Mouse (Mus musculus) heart, embryonic 12.5 days (tissue): Measurements from ENCODE around the gene Mpp2. TPM values are rescaled to one million over a fixed set of nuclear protein-coding genes. Genes with fewer than 3 reads are reported as not detected.

Source experiments
- ATAC-seq: fragments of 200-750 bp; cut with Nextera tagmentation; 2 replicates; pipeline ENCODE4 v1.8.0; 2017; ENCODE audit warnings: moderate TSS enrichment, moderate library complexity; ENCODE audit not compliant: insufficient number of reproducible peaks, low FRiP score
- H3K27ac ChIP-seq: fragments of 300-500 bp; sonication (generic); 2 replicates; pipeline ENCODE4 v1.5.1; 2016; ENCODE audit warnings: mild to moderate bottlenecking, moderate library complexity; ENCODE audit not compliant: poor library complexity, severe bottlenecking
- H3K27me3 ChIP-seq: fragments of 300-500 bp; sonication (generic); replicated peaks from 2 replicates; pipeline ENCODE4 v1.6.1; 2016; ENCODE audit warnings: mild to moderate bottlenecking, moderate library complexity
- H3K36me3 ChIP-seq: fragments of 300-500 bp; sonication (generic); 2 replicates; pipeline ENCODE4 v1.6.1; 2016; ENCODE audit warnings: mild to moderate bottlenecking, moderate library complexity
- H3K4me1 ChIP-seq: fragments of 300-500 bp; sonication (generic); replicated peaks from 2 replicates; pipeline ENCODE4 v1.6.1; 2016; ENCODE audit warnings: mild to moderate bottlenecking
- H3K4me2 ChIP-seq: fragments of 300-500 bp; sonication (generic); 2 replicates; pipeline ENCODE4 v1.6.1; 2016; ENCODE audit warnings: mild to moderate bottlenecking, moderate library complexity
- H3K4me3 ChIP-seq: fragments of 300-500 bp; sonication (generic); 2 replicates; pipeline ENCODE4 v1.5.1; 2016; ENCODE audit warnings: mild to moderate bottlenecking
- H3K9ac ChIP-seq: fragments of 300-500 bp; sonication (generic); 2 replicates; pipeline ENCODE4 v1.6.1; 2016; ENCODE audit warnings: mild to moderate bottlenecking, moderate library complexity
- H3K9me3 ChIP-seq: fragments of 300-500 bp; sonication (generic); replicated peaks from 2 replicates; pipeline ENCODE4 v1.6.1; 2016; ENCODE audit warnings: mild to moderate bottlenecking, moderate library complexity
- WGBS: fragments of 180-500 bp; shearing (Covaris S2); methylation state at CpG from one replicate; pipeline ENCODE4 v1.1.7; 2016; 5-methylcytosine and 5-hydroxymethylcytosine counted together
- polyA plus RNA-seq: library from polyadenylated mRNA; unstranded; fragments of >200 nt; fragmentation: Nextera tagmentation; extraction: Ambion mirVana; gene quantifications from 2 replicates; pipeline ENCODE4 v1.2.1, GENCODE M21; 2016

Gene Mpp2
- polyA plus RNA-seq, 1 experiment from 2014 or later, result 15.4 TPM

DNA sequence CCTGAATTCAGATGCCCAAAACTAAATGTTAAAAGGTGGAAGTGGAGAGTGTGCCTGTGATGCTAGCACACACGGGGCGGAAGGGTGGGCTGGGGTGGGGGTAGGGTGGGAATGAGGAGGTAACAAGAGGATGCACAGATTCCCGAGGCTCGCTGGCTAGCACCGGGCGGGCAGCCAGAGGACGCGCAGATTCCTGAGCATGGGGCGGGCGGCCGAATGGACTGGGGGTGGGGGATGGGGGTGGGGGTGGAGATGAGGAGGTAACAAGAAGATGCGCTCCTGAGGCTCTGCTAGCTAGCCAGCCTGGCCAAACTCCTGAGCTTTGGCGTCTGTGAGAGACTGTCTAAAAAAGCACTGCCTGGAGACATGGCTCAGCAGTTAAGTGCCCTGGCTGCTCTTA is 17.9 kb downstream of the Mpp2 start:
- Histone ChIP-seq H3K36me3 (peaks cover 12% of the 10 kb centered on the region; the same call in 1 of the 2 replicates), H3K27me3 (no peaks in the 10 kb centered on the region), H3K4me2 (peak overlapping the region; percentile 64), H3K9me3 (no peaks in the 10 kb centered on the region), H3K9ac (peak overlapping the region; percentile 58; the same call in 1 of the 2 replicates), H3K27ac (no peak overlapping the region), H3K4me1 (peaks cover 7% of the 10 kb centered on the region), H3K4me3 (peak overlapping the region; percentile 12; the same call in 1 of the 2 replicates)
- WGBS, result 2% methylated on average over 13 of the region's 13 CpGs
- ATAC-seq, result 0 out of 2 replicates have a peak, but pooled peaks have one; percentile 33

GRCm38 (mm10) chr11:102069633-102070032 is 18.7 kb downstream of the Mpp2 start:
- Histone ChIP-seq H3K9ac (no peak overlapping the region), H3K9me3 (no peaks in the 10 kb centered on the region), H3K27me3 (no peaks in the 10 kb centered on the region), H3K27ac (no peak overlapping the region), H3K4me3 (no peak overlapping the region), H3K36me3 (peaks cover 11% of the 10 kb centered on the region; the same call in 1 of the 2 replicates), H3K4me2 (no peak overlapping the region), H3K4me1 (peaks cover 7% of the 10 kb centered on the region)
- ATAC-seq, result no peak
- WGBS, result 56% methylated on average over 11 of the region's 11 CpGs

- WGBS, result 33% methylated on average over 2 of the region's 2 CpGs
Observed at GRCm38 (mm10) chr11:102068969-102069368, 19.3 kb downstream of the Mpp2 start.

GRCm38 (mm10) chr11:102063076-102063475 is 25.2 kb downstream of the Mpp2 start:
- WGBS, result 68% methylated on average over 13 of the region's 13 CpGs

More at GRCm38 (mm10) chr11:102068969-102069368, 19.3 kb downstream of the Mpp2 start:
- no peak overlapping the region for H3K9ac ChIP-seq
- no peak overlapping the region for H3K27ac ChIP-seq
- ATAC-seq, result no peak
- H3K27me3 ChIP-seq, result no peaks in the 10 kb centered on the region
- no peak overlapping the region for H3K4me2 ChIP-seq
- H3K4me1 ChIP-seq, result peaks cover 7% of the 10 kb centered on the region
- H3K4me3 ChIP-seq, result no peak overlapping the region
- no peaks in the 10 kb centered on the region for H3K9me3 ChIP-seq
- peaks cover 11% of the 10 kb centered on the region for H3K36me3 ChIP-seq

DNA sequence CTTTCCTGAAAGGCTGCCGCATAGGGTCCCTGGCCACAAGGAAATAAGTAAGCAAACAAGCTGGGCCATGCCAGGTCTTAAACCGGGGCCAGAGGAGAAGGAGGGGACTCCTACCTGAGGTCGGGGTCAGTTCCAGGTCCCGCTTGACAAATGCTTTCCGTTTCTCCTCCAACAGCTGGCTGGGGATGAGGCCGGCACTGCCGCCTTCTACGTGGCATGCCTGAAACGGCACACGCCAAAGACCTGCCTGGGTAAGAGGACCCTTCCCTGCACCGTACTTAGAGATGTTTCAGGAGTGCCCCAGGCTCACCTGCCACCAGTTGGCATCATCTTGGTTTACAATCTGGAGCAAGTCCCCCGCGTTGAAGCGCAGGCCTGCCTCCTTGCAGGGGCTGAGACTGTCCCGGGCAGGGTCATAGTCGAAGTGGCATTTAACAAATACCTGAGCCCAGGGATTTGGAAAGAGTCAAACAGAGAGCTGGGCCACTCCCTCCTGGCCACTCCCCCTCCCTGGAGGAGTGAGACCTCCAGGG is 26.3 kb downstream of the Mpp2 start:
- peaks cover 8% of the 10 kb centered on the region; the same call in 1 of the 2 replicates for H3K4me1 ChIP-seq
- no peak for ATAC-seq
- H3K27ac ChIP-seq, result no peak overlapping the region
- WGBS, result 37% methylated on average over 16 of the region's 16 CpGs
- H3K27me3 ChIP-seq, result peaks cover 13% of the 10 kb centered on the region
- no peaks in the 10 kb centered on the region for H3K9me3 ChIP-seq
- H3K36me3 ChIP-seq, result peaks cover 40% of the 10 kb centered on the region
- H3K9ac ChIP-seq, result no peak overlapping the region
- peak overlapping the region; percentile 90 for H3K4me2 ChIP-seq
- H3K4me3 ChIP-seq, result no peak overlapping the region

More at GRCm38 (mm10) chr11:102063076-102063475, 25.2 kb downstream of the Mpp2 start:
- H3K27ac ChIP-seq, result no peak overlapping the region
- no peak overlapping the region for H3K4me3 ChIP-seq
- no peak overlapping the region for H3K9ac ChIP-seq
- H3K27me3 ChIP-seq, result peaks cover 13% of the 10 kb centered on the region
- ATAC-seq, result no peak
- H3K36me3 ChIP-seq, result peaks cover 40% of the 10 kb centered on the region
- H3K9me3 ChIP-seq, result no peaks in the 10 kb centered on the region
- H3K4me1 ChIP-seq, result peaks cover 8% of the 10 kb centered on the region; the same call in 1 of the 2 replicates
- no peak overlapping the region for H3K4me2 ChIP-seq

DNA sequence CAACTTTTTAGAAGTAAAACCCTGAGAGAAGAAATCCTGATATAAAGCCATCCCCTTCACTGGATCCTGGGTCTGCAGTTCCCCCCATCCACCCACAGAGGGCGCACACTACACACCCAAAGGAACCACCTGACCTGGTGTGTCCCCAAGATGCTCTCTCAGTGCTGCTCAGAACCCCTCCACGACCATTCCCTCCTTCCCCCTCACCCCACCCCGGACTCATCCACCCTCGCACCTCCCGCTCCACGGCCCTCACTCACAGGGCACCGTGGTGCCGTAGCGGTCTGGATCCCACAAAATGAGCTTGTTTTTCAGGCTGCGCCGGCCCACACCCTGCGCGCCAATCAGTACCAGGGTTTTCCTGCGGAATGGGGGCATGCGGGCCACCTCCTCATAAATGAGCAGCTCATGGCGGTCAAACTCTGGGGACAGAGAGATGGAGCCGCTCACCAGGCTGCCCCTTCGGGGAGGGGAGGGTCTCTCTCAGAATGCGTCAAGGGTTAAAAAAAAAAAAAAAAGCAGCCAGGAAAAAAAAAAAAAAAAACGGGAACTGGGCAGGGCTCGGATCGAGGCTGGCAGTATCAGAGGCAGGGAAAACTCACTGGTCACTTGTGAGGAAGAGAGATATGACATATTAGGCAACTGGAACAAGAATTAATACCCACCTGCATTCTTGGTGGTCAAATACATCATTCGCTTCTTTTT is 26.9 kb downstream of the Mpp2 start:
- peak overlapping the region; percentile 62; the same call in 1 of the 2 replicates for H3K9ac ChIP-seq
- peak overlapping the region; percentile 46 for H3K4me3 ChIP-seq
- WGBS, result 5% methylated on average over 23 of the region's 23 CpGs
- ATAC-seq, result peak; percentile 53
- H3K4me2 ChIP-seq, result peak overlapping the region; percentile 90
- no peak overlapping the region for H3K27ac ChIP-seq
- peaks cover 40% of the 10 kb centered on the region for H3K36me3 ChIP-seq
- H3K4me1 ChIP-seq, result peaks cover 8% of the 10 kb centered on the region; the same call in 1 of the 2 replicates
- no peaks in the 10 kb centered on the region for H3K9me3 ChIP-seq
- peaks cover 13% of the 10 kb centered on the region for H3K27me3 ChIP-seq

DNA sequence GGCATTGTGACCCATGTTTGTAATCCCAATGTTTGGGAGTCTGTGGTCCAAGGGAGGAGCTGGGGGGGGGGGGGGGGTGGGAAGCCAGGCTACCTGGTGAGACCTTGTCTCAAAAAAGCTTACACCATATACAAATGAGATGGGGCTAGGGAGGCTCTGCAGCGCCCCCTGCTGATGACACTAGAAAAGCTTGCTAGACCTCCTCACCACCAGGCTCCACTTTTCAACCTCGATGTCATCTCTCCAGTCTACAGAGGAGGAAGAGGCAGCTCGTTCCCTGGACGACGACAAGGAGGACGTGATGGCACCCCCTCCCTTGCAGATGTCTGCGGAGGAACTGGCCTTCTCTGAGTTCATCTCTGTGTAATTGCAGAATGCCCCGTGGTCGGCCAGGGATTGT is 34.5 kb downstream of the Mpp2 start:
- Histone ChIP-seq H3K27me3 (0 out of 2 replicates have a peak, but pooled peaks cover 3% of the 10 kb centered on the region), H3K4me1 (0 out of 2 replicates have a peak, but pooled peaks cover 3% of the 10 kb centered on the region), H3K9me3 (no peaks in the 10 kb centered on the region), H3K27ac (no peak overlapping the region), H3K36me3 (peaks cover 7% of the 10 kb centered on the region), H3K4me2 (no peak overlapping the region), H3K4me3 (no peak overlapping the region), H3K9ac (no peak overlapping the region)
- ATAC-seq, result no peak
- 25% methylated on average over 9 of the region's 9 CpGs for WGBS

- Histone ChIP-seq H3K4me2 (no peak overlapping the region), H3K4me1 (0 out of 2 replicates have a peak, but pooled peaks cover 3% of the 10 kb centered on the region), H3K36me3 (peaks cover under 1% of the 10 kb centered on the region; the same call in 1 of the 2 replicates), H3K4me3 (no peak overlapping the region), H3K9ac (no peak overlapping the region), H3K27ac (no peak overlapping the region), H3K9me3 (no peaks in the 10 kb centered on the region), H3K27me3 (0 out of 2 replicates have a peak, but pooled peaks cover 3% of the 10 kb centered on the region)
- ATAC-seq, result no peak
- WGBS, result 67% methylated on average over 7 of the region's 7 CpGs
Observed at GRCm38 (mm10) chr11:102053183-102053582, 35.1 kb downstream of the Mpp2 start.

DNA sequence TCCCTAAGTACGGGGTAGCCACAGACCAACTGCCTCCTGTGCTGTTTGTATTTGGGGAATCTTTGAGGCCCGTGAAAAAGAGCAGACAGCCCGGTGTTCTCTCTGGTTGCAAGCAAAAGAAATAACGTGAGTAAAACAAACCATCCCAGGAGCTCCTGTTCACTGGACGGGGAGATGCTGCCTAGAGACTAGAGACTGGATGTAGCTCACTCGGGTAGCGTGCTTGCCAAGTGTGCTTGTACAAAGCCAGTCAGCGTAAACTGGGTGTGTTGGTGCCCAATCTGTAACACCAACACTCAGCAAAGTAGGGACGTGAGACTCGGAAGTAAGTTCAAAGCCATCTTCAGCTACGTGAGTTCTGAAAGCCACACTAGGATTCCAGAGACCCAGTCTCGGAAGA is 35.6 kb downstream of the Mpp2 start:
- Histone ChIP-seq H3K27ac (peak overlapping the region; percentile 78; the same call in 1 of the 2 replicates), H3K27me3 (0 out of 2 replicates have a peak, but pooled peaks cover 3% of the 10 kb centered on the region), H3K36me3 (no peaks in the 10 kb centered on the region), H3K9ac (no peak overlapping the region), H3K4me2 (no peak overlapping the region), H3K4me3 (no peak overlapping the region), H3K9me3 (no peaks in the 10 kb centered on the region), H3K4me1 (0 out of 2 replicates have a peak, but pooled peaks cover 3% of the 10 kb centered on the region)
- ATAC-seq, result no peak
- WGBS, result 79% methylated on average over 12 of the region's 12 CpGs

- Histone ChIP-seq H3K4me3 (no peak overlapping the region), H3K27ac (peak overlapping the region; percentile 78), H3K9me3 (no peaks in the 10 kb centered on the region), H3K4me1 (0 out of 2 replicates have a peak, but pooled peaks cover 3% of the 10 kb centered on the region), H3K27me3 (0 out of 2 replicates have a peak, but pooled peaks cover 3% of the 10 kb centered on the region), H3K9ac (no peak overlapping the region), H3K36me3 (no peaks in the 10 kb centered on the region), H3K4me2 (no peak overlapping the region)
- ATAC-seq, result no peak
- 38% methylated on average over 4 of the region's 4 CpGs for WGBS
Observed at GRCm38 (mm10) chr11:102051954-102052353, 36.4 kb downstream of the Mpp2 start.

GRCm38 (mm10) chr11:102051541-102051940 is 36.8 kb downstream of the Mpp2 start:
- Histone ChIP-seq H3K9ac (no peak overlapping the region), H3K27ac (peak overlapping the region; percentile 78), H3K4me3 (no peak overlapping the region), H3K4me1 (0 out of 2 replicates have a peak, but pooled peaks cover 3% of the 10 kb centered on the region), H3K9me3 (no peaks in the 10 kb centered on the region), H3K27me3 (0 out of 2 replicates have a peak, but pooled peaks cover 3% of the 10 kb centered on the region), H3K4me2 (peak overlapping the region; percentile 5; the same call in 1 of the 2 replicates), H3K36me3 (no peaks in the 10 kb centered on the region)
- 0 out of 2 replicates have a peak, but pooled peaks have one; percentile 12 for ATAC-seq
- 49% methylated on average over 4 of the region's 4 CpGs for WGBS
